Mouse (Mus musculus): ENCODE measurements around the gene Rtn4r.
"Not testable (repeated sequence)": the region's sequence is repeated elsewhere in the genome, so short reads cannot be mapped to it uniquely, and the experiment has no call there.

The Rtn4r gene

GRCm38 (mm10) chr16:18194208-18194985 lies 67.0 kb downstream of the Rtn4r start:
- DNase-seq (ENCODE audit: low spot score), result no peak

GRCm38 (mm10) chr16:18195068-18195467 lies 67.6 kb downstream of the Rtn4r start:
- DNase-seq (ENCODE audit: low spot score), result no peak

GRCm38 (mm10) chr16:18195561-18195960 lies 68.1 kb downstream of the Rtn4r start:
- not testable (repeated sequence) for DNase-seq (ENCODE audit: low spot score)

- no peak for DNase-seq (ENCODE audit: low spot score)
Observed at GRCm38 (mm10) chr16:18197881-18198280, 70.4 kb downstream of the Rtn4r start.

GRCm38 (mm10) chr16:18198365-18199098 lies 71.1 kb downstream of the Rtn4r start:
- no peak for DNase-seq (ENCODE audit: low spot score)

- no peak for DNase-seq (ENCODE audit: low spot score)
Observed at GRCm38 (mm10) chr16:18200062-18200461, 72.6 kb downstream of the Rtn4r start.

GRCm38 (mm10) chr16:18201620-18202019 lies 74.2 kb downstream of the Rtn4r start:
- no peak for DNase-seq (ENCODE audit: low spot score)

All from testis, postnatal 14 days (tissue).